In the genomic region with DNA sequence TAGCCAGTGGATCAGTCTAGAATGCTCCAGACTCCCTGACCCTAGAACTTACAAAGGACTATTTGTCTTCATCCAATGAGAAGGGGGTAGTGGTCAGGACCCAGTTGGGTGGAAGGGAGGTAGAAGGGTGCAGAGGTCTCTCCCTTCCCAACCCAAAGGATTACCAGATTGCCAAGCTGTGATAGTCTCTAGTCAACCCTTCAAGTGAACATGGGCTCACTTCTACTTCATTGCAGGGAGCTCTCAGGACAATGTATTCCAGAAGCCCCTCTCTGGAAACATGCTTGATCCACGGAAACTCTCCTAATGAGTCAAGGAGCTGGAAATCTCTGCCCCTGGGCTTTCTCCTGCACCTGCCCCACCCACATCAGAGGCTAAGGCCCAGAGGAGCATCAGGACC, we compare ENCODE assay signal across 16 mouse cellular contexts. TPM values are rescaled to one million over a fixed set of nuclear protein-coding genes. Genes with fewer than 3 reads are reported as not detected.
"Had no signal": no experiment of that assay in that cellular context is flagged by ENCODE, and none has a peak within 500 bp of the region (broad histone marks: within the 10 kb centered on the region; RNA-seq: fewer than 3 reads in every experiment).

No protein-coding gene starts in this region.

- H3K36me3 ChIP-seq: midbrain, embryonic 10.5 days; stomach, embryonic 15.5 days had no signal

- DNase-seq: kidney, adult 18-20 months; kidney, postnatal 10 days; kidney, postnatal 4 days; lung, adult 18-20 months; lung, postnatal 4 days; right cerebral cortex, postnatal 14 days; thymus, adult 2 months; thymus, postnatal 36 days had no signal

- H3K4me2 ChIP-seq: stomach, embryonic 15.5 days had no signal

- ATAC-seq: midbrain, embryonic 16.5 days had no signal

- H3K9ac ChIP-seq: liver, embryonic 14.5 days; stomach, embryonic 15.5 days had no signal

- H3K4me3 ChIP-seq: layer of hippocampus, adult 2 months; midbrain, embryonic 10.5 days; stomach, embryonic 15.5 days had no signal

- H3K27ac ChIP-seq: layer of hippocampus, adult 2 months; liver, embryonic 14.5 days; midbrain, embryonic 10.5 days; stomach, embryonic 15.5 days had no signal

- H3K9me3 ChIP-seq: midbrain, embryonic 10.5 days; stomach, embryonic 15.5 days had no signal

RNA-seq across cellular contexts. Expression of gene Tbx15, which starts 1.5 kb away (rescaled TPM):
- total RNA-seq: megakaryocyte, adult 5-6 weeks had no signal
- polyA plus RNA-seq: kidney, embryonic 14.5 days; spleen, adult 2 months had no signal
